Mouse (Mus musculus): ENCODE data around the gene Lysmd1.
A peak's percentile ranks its signal among the peaks of the same experiment; 100 is the strongest.
"Not testable (repeated sequence)": the region's sequence is repeated elsewhere in the genome, so short reads cannot be mapped to it uniquely, and the experiment has no call there.

Gene Lysmd1

GRCm38 (mm10) chr3:95133680-95134101 is at the start of gene Lysmd1, which contains the start of gene Scnm1:
TSS of gene Lysmd1 (plus strand) at chr3:95134088.
TSS of gene Scnm1 (minus strand) at chr3:95134011.
- peak; percentile 89 for DNase-seq

GRCm38 (mm10) chr3:95088071-95088470 is 45.8 kb upstream of the Lysmd1 start:
- no peak for DNase-seq

GRCm38 (mm10) chr3:95100854-95101253 is 33.0 kb upstream of the Lysmd1 start:
- DNase-seq = no peak

- DNase-seq = no peak
Observed at GRCm38 (mm10) chr3:95105121-95105520, 28.8 kb upstream of the Lysmd1 start.

- DNase-seq = no peak
Observed at GRCm38 (mm10) chr3:95105586-95106337, 28.1 kb upstream of the Lysmd1 start.

- peak; percentile 98 for DNase-seq
Observed at GRCm38 (mm10) chr3:95106338-95107117, 27.4 kb upstream of the Lysmd1 start, which contains the start of gene Pip5k1a. TSS of gene Pip5k1a (minus strand) at chr3:95106930.

GRCm38 (mm10) chr3:95107308-95107707 is 26.6 kb upstream of the Lysmd1 start:
- DNase-seq = not testable (repeated sequence)

- no peak for DNase-seq
Observed at GRCm38 (mm10) chr3:95107898-95108297, 26.0 kb upstream of the Lysmd1 start.

GRCm38 (mm10) chr3:95110911-95111726 is 22.8 kb upstream of the Lysmd1 start, which contains the start of gene Vps72:
TSS of gene Vps72 (plus strand) at chr3:95111022.
- peak; percentile 89 for DNase-seq

- DNase-seq = no peak
Observed at GRCm38 (mm10) chr3:95112760-95113159, 21.1 kb upstream of the Lysmd1 start.

- DNase-seq = no peak
Observed at GRCm38 (mm10) chr3:95117751-95118150, 16.1 kb upstream of the Lysmd1 start.

GRCm38 (mm10) chr3:95121580-95121979 is 12.3 kb upstream of the Lysmd1 start:
- no peak for DNase-seq

- DNase-seq = peak; percentile 50
Observed at GRCm38 (mm10) chr3:95124246-95124645, 9.6 kb upstream of the Lysmd1 start, which contains the start of gene Tmod4. TSS of gene Tmod4 (plus strand) at chr3:95124476.

GRCm38 (mm10) chr3:95124972-95125371 is 8.9 kb upstream of the Lysmd1 start:
- no peak for DNase-seq

- DNase-seq = no peak
Observed at GRCm38 (mm10) chr3:95129226-95129651, 4.6 kb upstream of the Lysmd1 start.

- DNase-seq = no peak
Observed at GRCm38 (mm10) chr3:95130081-95130480, 3.8 kb upstream of the Lysmd1 start.

GRCm38 (mm10) chr3:95132389-95132788 is 1.5 kb upstream of the Lysmd1 start:
- DNase-seq = peak; percentile 39

GRCm38 (mm10) chr3:95133176-95133575 is 712 bp upstream of the Lysmd1 start:
- peak; percentile 23 for DNase-seq

GRCm38 (mm10) chr3:95134133-95134532 is 245 bp downstream of the Lysmd1 start:
- not testable (repeated sequence) for DNase-seq

GRCm38 (mm10) chr3:95135023-95135422 is 1.1 kb downstream of the Lysmd1 start:
- peak; percentile 58 for DNase-seq

- peak; percentile 23 for DNase-seq
Observed at GRCm38 (mm10) chr3:95135433-95136052, 1.7 kb downstream of the Lysmd1 start.

GRCm38 (mm10) chr3:95136336-95136735 is 2.4 kb downstream of the Lysmd1 start:
- DNase-seq = no peak
